Mouse (Mus musculus) G1E (cell line): ENCODE measurements around the gene Pygm.

ENCODE experiments used
- CTCF ChIP-seq: IDR thresholded peaks from 2 replicates; pipeline ENCODE4 v1.5.1; 2012; ENCODE audit warnings: low read depth, low read length, inconsistent platforms, mixed read lengths
- GATA1 ChIP-seq: IDR thresholded peaks from 2 replicates; pipeline ENCODE4 v1.6.1; 2012; ENCODE audit warnings: borderline replicate concordance, low read length, inconsistent platforms, mixed read lengths
- GATA2 ChIP-seq: IDR thresholded peaks from 2 replicates; pipeline ENCODE4 v1.6.1; 2012; ENCODE audit warnings: low read depth, low read length, inconsistent platforms, borderline replicate concordance
- POLR2AphosphoS5 ChIP-seq: IDR thresholded peaks from 2 replicates; pipeline ENCODE4 v1.6.1; 2012; ENCODE audit warnings: low read depth, low read length, inconsistent platforms; ENCODE audit not compliant: insufficient replicate concordance
- TAL1 ChIP-seq: conservative IDR thresholded peaks from 2 replicates; pipeline ENCODE4 v1.6.1; 2012; ENCODE audit warnings: low read depth, low read length, inconsistent platforms, mixed read lengths

DNA sequence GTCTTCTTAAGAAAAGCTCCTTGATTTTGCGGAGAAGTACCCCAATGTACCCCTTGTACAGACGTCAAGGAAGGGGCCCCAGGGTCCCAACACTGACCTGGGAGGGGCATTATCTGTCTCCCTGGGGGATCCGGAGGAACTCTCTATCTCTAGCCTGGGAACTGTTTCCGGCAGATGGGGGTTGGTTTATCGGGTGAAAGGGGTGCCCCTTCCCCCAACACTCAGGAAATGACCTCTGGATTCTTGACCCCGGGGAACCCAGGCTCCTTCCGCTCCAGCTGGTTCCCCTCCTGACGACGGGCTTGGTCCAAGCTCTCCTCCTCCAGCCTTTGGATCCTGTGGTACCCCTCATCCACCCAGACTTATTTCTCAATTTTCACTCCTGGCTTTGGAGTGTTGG, 17.8 kb downstream of the Pygm start:
- TF ChIP-seq CTCF (no peak), GATA1 (no peak), POLR2AphosphoS5 (no peak), TAL1 (no peak), GATA2 (no peak)
